Mouse (Mus musculus): ENCODE results near the gene Klhdc9. TPM values are rescaled to one million over a fixed set of nuclear protein-coding genes. Genes with fewer than 3 reads are reported as not detected.

Klhdc9 gene
- polyA plus RNA-seq, 1 experiment from 2014 or later = 0.76 TPM

Other genes starting within 250 kb of the Klhdc9 start
- 2.8 TPM in 2 replicates for gene Cfap126, start 246.9 kb downstream of the Klhdc9 start, polyA plus RNA-seq (2015; fragmentation: Nextera tagmentation; extraction: Ambion mirVana)
- gene Sdhc, start 210.2 kb downstream of the Klhdc9 start, polyA plus RNA-seq (2015; fragmentation: Nextera tagmentation; extraction: Ambion mirVana) = 457 and 493 TPM in 2 replicates
- 0.33 and 0.36 TPM in 2 replicates for gene Mpz, start 210.1 kb downstream of the Klhdc9 start, polyA plus RNA-seq (2015; fragmentation: Nextera tagmentation; extraction: Ambion mirVana)
- 38.3 and 39.3 TPM in 2 replicates for gene Pcp4l1, start 164.5 kb downstream of the Klhdc9 start, polyA plus RNA-seq (2015; fragmentation: Nextera tagmentation; extraction: Ambion mirVana)
- 0.25 and 0.36 TPM in 2 replicates for gene Nr1i3, start 146.8 kb downstream of the Klhdc9 start, polyA plus RNA-seq (2015; fragmentation: Nextera tagmentation; extraction: Ambion mirVana)
- gene Tomm40l, start 138.3 kb downstream of the Klhdc9 start, polyA plus RNA-seq (2015; fragmentation: Nextera tagmentation; extraction: Ambion mirVana) = 44.8 and 52.5 TPM in 2 replicates
- 21.9 and 119 TPM in 2 replicates for gene Apoa2, start 135.7 kb downstream of the Klhdc9 start, polyA plus RNA-seq (2015; fragmentation: Nextera tagmentation; extraction: Ambion mirVana)
- gene Fcer1g, start 126.4 kb downstream of the Klhdc9 start, polyA plus RNA-seq (2015; fragmentation: Nextera tagmentation; extraction: Ambion mirVana) = 29.5 and 33.1 TPM in 2 replicates
- 3.5 and 3.6 TPM in 2 replicates for gene Adamts4, start 110.4 kb downstream of the Klhdc9 start, polyA plus RNA-seq (2015; fragmentation: Nextera tagmentation; extraction: Ambion mirVana)
- 424 and 495 TPM in 2 replicates for gene Ndufs2, start 109.4 kb downstream of the Klhdc9 start, polyA plus RNA-seq (2015; fragmentation: Nextera tagmentation; extraction: Ambion mirVana)
- gene B4galt3, start 90.5 kb downstream of the Klhdc9 start, polyA plus RNA-seq (2015; fragmentation: Nextera tagmentation; extraction: Ambion mirVana) = 54.6 and 55.1 TPM in 2 replicates
- 36.1 and 42.1 TPM in 2 replicates for gene Ppox, start 79.6 kb downstream of the Klhdc9 start, polyA plus RNA-seq (2015; fragmentation: Nextera tagmentation; extraction: Ambion mirVana)
- 48.4 and 52.2 TPM in 2 replicates for gene Usp21, start 72.8 kb downstream of the Klhdc9 start, polyA plus RNA-seq (2015; fragmentation: Nextera tagmentation; extraction: Ambion mirVana)
- 77.2 and 89.6 TPM in 2 replicates for gene Ufc1, start 65.8 kb downstream of the Klhdc9 start, polyA plus RNA-seq (2015; fragmentation: Nextera tagmentation; extraction: Ambion mirVana)
- 34.6 and 37.6 TPM in 2 replicates for gene Dedd, start 31.7 kb downstream of the Klhdc9 start, polyA plus RNA-seq (2015; fragmentation: Nextera tagmentation; extraction: Ambion mirVana)
- 34.8 and 36.9 TPM in 2 replicates for gene Nit1, start 15.2 kb downstream of the Klhdc9 start, polyA plus RNA-seq (2015; fragmentation: Nextera tagmentation; extraction: Ambion mirVana)
- gene Pfdn2, start 15.1 kb downstream of the Klhdc9 start, polyA plus RNA-seq (2015; fragmentation: Nextera tagmentation; extraction: Ambion mirVana) = 85.4 and 97.8 TPM in 2 replicates
- 0.23 and 0.27 TPM in 2 replicates for gene Nectin4, start 9.3 kb upstream of the Klhdc9 start, polyA plus RNA-seq (2015; fragmentation: Nextera tagmentation; extraction: Ambion mirVana)
- gene Arhgap30, start 28.2 kb upstream of the Klhdc9 start, polyA plus RNA-seq (2015; fragmentation: Nextera tagmentation; extraction: Ambion mirVana) = 0.78 and 0.92 TPM in 2 replicates
- 52.1 and 53.3 TPM in 2 replicates for gene Usf1, start 50.5 kb upstream of the Klhdc9 start, polyA plus RNA-seq (2015; fragmentation: Nextera tagmentation; extraction: Ambion mirVana)
- gene Tstd1, start 58.1 kb upstream of the Klhdc9 start, polyA plus RNA-seq (2015; fragmentation: Nextera tagmentation; extraction: Ambion mirVana) = 3.1 and 3.6 TPM in 2 replicates
- 61.8 and 66.1 TPM in 2 replicates for gene F11r, start 76.7 kb upstream of the Klhdc9 start, polyA plus RNA-seq (2015; fragmentation: Nextera tagmentation; extraction: Ambion mirVana)
- gene Alyref2, start 142.7 kb upstream of the Klhdc9 start, polyA plus RNA-seq (2015; fragmentation: Nextera tagmentation; extraction: Ambion mirVana) = 12.8 and 15.6 TPM in 2 replicates
- gene Itln1, start 174.5 kb upstream of the Klhdc9 start, polyA plus RNA-seq (2015; fragmentation: Nextera tagmentation; extraction: Ambion mirVana) = not detected in 2 replicates
- 0.11 TPM in 1 of 2 replicates, not detected in the other for gene Cd244a, start 198.4 kb upstream of the Klhdc9 start, polyA plus RNA-seq (2015; fragmentation: Nextera tagmentation; extraction: Ambion mirVana)
- 0.11 and 0.13 TPM in 2 replicates for gene Ly9, start 246.6 kb upstream of the Klhdc9 start, polyA plus RNA-seq (2015; fragmentation: Nextera tagmentation; extraction: Ambion mirVana)

Measured in heart, embryonic 13.5 days (tissue).